Mouse (Mus musculus) G1E (cell line): Measurements from ENCODE around the gene Mief1. TPM values are rescaled to one million over a fixed set of nuclear protein-coding genes. Genes with fewer than 3 reads are reported as not detected.

Experiments used
- ATAC-seq: 2 replicates; pipeline ENCODE4 v1.8.0; 2016; ENCODE audit warnings: mild to moderate bottlenecking; ENCODE audit not compliant: insufficient number of reproducible peaks, poor library complexity, low FRiP score, severe bottlenecking; ENCODE audit errors: extremely low read depth
- DNase-seq: peaks from one replicate; pipeline ENCODE4 v3.0.0; 2012; ENCODE audit warnings: low spot score
- H3K27me3 ChIP-seq: 2 replicates; pipeline ENCODE4 v1.6.1; 2012; ENCODE audit warnings: mild to moderate bottlenecking, low read length, inconsistent platforms; ENCODE audit not compliant: insufficient read depth
- H3K36me3 ChIP-seq: replicated peaks from 2 replicates; pipeline ENCODE3; 2012; ENCODE audit warnings: mild to moderate bottlenecking, inconsistent platforms
- H3K4me1 ChIP-seq: 2 replicates; pipeline ENCODE4 v1.6.1; 2012; ENCODE audit warnings: low read depth, low read length, inconsistent platforms, mixed read lengths; ENCODE audit not compliant: insufficient read depth
- H3K4me3 ChIP-seq: 2 replicates; pipeline ENCODE4 v1.5.1; 2012; ENCODE audit warnings: low read depth, mild to moderate bottlenecking, inconsistent platforms, low read length, moderate library complexity, mixed read lengths
- H3K9me3 ChIP-seq: replicated peaks from 2 replicates; pipeline ENCODE4 v1.6.1; 2012; ENCODE audit warnings: inconsistent platforms
- CTCF ChIP-seq: IDR thresholded peaks from 2 replicates; pipeline ENCODE4 v1.5.1; 2012; ENCODE audit warnings: low read depth, low read length, inconsistent platforms, mixed read lengths
- GATA1 ChIP-seq: IDR thresholded peaks from 2 replicates; pipeline ENCODE4 v1.6.1; 2012; ENCODE audit warnings: borderline replicate concordance, low read length, inconsistent platforms, mixed read lengths
- GATA2 ChIP-seq: IDR thresholded peaks from 2 replicates; pipeline ENCODE4 v1.6.1; 2012; ENCODE audit warnings: low read depth, low read length, inconsistent platforms, borderline replicate concordance
- POLR2AphosphoS5 ChIP-seq: IDR thresholded peaks from 2 replicates; pipeline ENCODE4 v1.6.1; 2012; ENCODE audit warnings: low read depth, low read length, inconsistent platforms; ENCODE audit not compliant: insufficient replicate concordance
- TAL1 ChIP-seq: conservative IDR thresholded peaks from 2 replicates; pipeline ENCODE4 v1.6.1; 2012; ENCODE audit warnings: low read depth, low read length, inconsistent platforms, mixed read lengths
- polyA plus RNA-seq: library from polyadenylated mRNA; stranded (reverse); fragments of >175 nt; gene quantifications from 2 replicates; pipeline ENCODE4 v1.2.3, GENCODE M21; 2012
- total RNA-seq, 2 experiments: library from RNA; stranded (forward) in 1 of 2; stranded (reverse) in 1 of 2; fragments of 200-1000 nt in 1 of 2; fragments of >200 nt in 1 of 2; fragmentation: Nextera tagmentation in 1 of 2; gene quantifications; 2 replicates each; pipeline ENCODE4 v1.2.3; 2014 to 2017

Mief1 gene
- total and polyA plus RNA-seq, 3 experiments = 26.6 to 36.8 (median 35.4) TPM

DNA sequence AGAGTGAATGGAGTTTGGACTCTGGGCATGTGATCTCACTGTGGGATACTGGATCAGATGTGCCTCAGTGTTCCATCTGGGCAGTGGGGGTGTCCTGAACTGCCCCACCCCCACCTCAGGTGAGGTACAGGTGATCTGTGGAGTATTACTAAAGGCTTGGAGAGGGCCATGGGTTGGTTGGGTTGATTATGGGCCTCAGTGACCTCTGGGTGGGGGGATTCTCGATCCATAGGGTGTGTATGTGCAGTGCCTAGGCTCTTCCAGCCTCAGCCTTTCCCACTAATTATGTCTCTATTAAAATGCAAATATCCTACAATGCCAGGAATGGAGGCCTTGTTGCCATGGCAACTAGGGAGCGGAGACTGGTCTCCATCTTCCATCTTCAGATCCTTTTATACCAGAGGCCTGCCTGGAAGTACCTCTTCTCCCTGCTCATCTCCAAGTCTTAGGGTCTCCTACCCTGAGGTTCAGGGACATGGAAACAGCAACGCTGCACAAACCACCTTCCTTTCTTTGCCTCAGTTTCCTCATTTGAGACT is 38.1 kb downstream of the Mief1 start:
- no peak for TF ChIP-seq GATA2
- no peak for TF ChIP-seq TAL1
- no peak for TF ChIP-seq POLR2AphosphoS5
- no peak for TF ChIP-seq CTCF
- TF ChIP-seq GATA1 = no peak
- Histone ChIP-seq H3K9me3 (peaks cover 14% of the 10 kb centered on the region), H3K4me3 (no peak overlapping the region), H3K36me3 (no peaks in the 10 kb centered on the region), H3K27me3 (peaks cover 4% of the 10 kb centered on the region), H3K4me1 (no peaks in the 10 kb centered on the region)
- no peak for ATAC-seq
- DNase-seq = no peak

DNA sequence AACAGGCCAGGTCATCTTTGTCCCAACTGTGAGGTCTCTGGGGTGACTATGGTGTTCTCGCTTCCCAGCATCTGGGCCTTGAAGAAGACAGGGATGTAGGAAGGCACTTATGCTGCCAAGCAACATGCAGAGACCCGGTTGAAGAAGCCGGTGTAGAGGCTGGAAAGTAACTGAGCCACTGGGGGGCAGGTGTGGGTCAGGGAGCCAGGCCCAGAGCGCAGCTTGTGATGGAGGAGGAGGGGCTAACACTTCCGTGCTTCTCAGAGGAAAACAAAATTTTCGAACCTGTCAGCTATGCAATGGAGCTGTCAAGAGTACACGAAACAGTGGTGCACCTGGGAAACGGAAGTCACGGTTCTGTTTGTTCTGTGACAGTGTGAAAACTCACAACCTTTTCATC is 43.3 kb downstream of the Mief1 start:
- Histone ChIP-seq H3K4me3 (no peak overlapping the region), H3K36me3 (no peaks in the 10 kb centered on the region), H3K9me3 (no peaks in the 10 kb centered on the region), H3K27me3 (peaks cover 11% of the 10 kb centered on the region), H3K4me1 (no peaks in the 10 kb centered on the region)
- no peak for TF ChIP-seq GATA1
- TF ChIP-seq TAL1 = no peak
- TF ChIP-seq CTCF = no peak
- no peak for TF ChIP-seq GATA2
- no peak for TF ChIP-seq POLR2AphosphoS5
- ATAC-seq (no peak), DNase-seq (no peak)

DNA sequence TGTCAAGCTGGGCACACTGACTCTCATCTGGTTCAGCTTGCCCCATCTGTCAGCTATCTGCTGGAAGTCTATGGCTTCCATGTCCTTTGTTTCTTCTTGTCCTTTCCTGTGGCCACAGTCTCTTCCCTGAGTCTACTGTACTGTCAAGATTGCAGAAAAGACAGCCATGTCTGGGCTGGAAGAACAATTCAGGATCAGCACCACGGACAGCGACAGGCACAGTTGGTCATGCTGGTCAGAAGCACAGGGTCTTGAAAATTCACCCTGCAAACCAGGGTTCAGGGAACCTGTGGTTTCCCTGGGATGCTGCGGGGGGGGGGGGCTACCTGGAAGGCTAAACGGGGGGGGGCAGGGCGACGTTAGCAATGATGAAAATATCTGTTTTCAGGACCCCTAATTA is 43.8 kb downstream of the Mief1 start:
- no peak for ATAC-seq
- TF ChIP-seq GATA2 = no peak
- TF ChIP-seq CTCF = no peak
- TF ChIP-seq POLR2AphosphoS5 = no peak
- no peak for TF ChIP-seq GATA1
- TF ChIP-seq TAL1 = no peak
- Histone ChIP-seq H3K36me3 (no peaks in the 10 kb centered on the region), H3K27me3 (peaks cover 14% of the 10 kb centered on the region; the same call in 1 of the 2 replicates), H3K9me3 (no peaks in the 10 kb centered on the region), H3K4me3 (no peak overlapping the region), H3K4me1 (no peaks in the 10 kb centered on the region)
- DNase-seq = peak; percentile 47

DNA sequence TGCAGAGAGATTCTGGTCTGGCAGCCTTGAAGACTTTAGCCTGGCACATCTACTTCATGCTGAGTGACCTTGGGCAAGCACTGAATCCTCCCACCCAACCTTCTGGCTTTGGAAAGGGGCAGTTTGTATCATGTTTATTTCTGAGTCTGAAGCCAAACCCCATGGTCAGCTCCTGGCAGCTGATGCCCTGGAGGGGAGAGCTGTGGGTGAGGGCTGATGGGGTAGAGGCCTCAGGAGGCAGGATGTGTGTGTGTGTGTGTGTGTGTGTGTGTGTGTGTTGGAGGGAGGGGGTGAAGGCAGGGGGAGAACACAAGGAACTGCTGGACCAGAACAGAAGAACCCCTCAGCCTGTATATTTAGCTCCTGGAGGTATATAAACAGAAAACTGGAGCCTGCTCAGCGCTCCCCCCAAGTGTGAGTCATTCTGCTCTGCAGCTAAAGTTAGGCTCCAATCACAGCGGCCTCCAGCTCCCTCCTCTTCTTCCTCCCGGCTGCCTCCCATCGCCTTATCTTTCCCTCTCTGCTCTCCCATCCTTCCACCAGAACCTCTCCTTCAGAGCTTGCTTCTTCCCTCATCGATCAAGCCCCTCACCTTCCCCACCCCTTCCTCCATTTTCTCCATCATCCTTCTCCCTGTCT is 44.4 kb downstream of the Mief1 start:
- DNase-seq = no peak
- TF ChIP-seq GATA2 = no peak
- TF ChIP-seq TAL1 = no peak
- no peak for TF ChIP-seq GATA1
- no peak for TF ChIP-seq CTCF
- TF ChIP-seq POLR2AphosphoS5 = no peak
- Histone ChIP-seq H3K27me3 (peaks cover 13% of the 10 kb centered on the region; the same call in 1 of the 2 replicates), H3K9me3 (no peaks in the 10 kb centered on the region), H3K36me3 (no peaks in the 10 kb centered on the region), H3K4me3 (no peak overlapping the region), H3K4me1 (no peaks in the 10 kb centered on the region)
- no peak for ATAC-seq

DNA sequence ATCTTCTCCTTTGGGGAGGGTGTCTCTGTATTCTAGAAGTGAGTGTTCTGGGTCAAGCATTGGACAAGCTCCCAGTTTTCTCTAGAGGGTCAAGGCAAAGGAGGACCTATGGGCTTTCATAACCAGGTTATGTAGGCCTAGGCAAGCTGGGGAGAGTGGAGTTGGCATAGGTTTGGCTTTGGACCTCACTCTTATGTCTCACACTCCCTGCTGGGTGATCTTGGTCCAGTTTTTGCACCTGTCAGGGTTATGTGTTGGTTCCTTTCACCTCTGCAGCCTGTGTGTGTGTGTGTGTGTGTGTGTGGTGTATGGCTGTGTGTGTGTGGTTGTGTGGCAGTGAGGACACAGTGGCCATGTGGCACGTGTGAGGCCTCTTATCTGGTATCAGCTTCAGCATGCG is 45.2 kb downstream of the Mief1 start:
- Histone ChIP-seq H3K27me3 (peaks cover 10% of the 10 kb centered on the region; the same call in 1 of the 2 replicates), H3K4me1 (no peaks in the 10 kb centered on the region), H3K9me3 (no peaks in the 10 kb centered on the region), H3K4me3 (no peak overlapping the region), H3K36me3 (no peaks in the 10 kb centered on the region)
- DNase-seq (no peak), ATAC-seq (no peak)
- TF ChIP-seq TAL1 (no peak), GATA2 (no peak), CTCF (no peak), GATA1 (no peak), POLR2AphosphoS5 (no peak)

DNA sequence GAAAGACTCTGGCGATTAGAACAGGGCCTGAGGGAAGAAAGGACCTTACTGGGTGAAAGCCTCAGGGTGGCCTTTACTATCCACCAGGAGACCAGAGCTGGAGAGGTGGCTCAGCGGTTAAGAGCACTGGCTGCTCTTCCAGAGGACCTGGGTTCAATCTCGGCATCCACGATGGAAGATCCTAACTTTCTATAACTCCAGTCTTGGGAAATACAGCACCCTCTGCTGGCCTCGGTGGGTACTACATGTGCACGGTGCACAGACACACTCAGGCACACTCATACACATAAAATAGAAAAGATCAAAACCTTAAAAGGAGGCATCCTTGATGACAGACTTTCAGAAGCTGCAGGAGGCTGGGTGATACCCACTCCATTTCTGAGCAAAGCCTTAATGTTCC is 46.8 kb downstream of the Mief1 start:
- no peak for ATAC-seq
- TF ChIP-seq GATA1 (no peak), CTCF (peak; percentile 80)
- Histone ChIP-seq H3K36me3 (no peaks in the 10 kb centered on the region), H3K27me3 (peaks cover 13% of the 10 kb centered on the region; the same call in 1 of the 2 replicates), H3K4me1 (no peaks in the 10 kb centered on the region), H3K9me3 (no peaks in the 10 kb centered on the region), H3K4me3 (no peak overlapping the region)
- no peak for DNase-seq
